Mouse (Mus musculus): ENCODE results near the gene Gm7970. TPM values are rescaled to one million over a fixed set of nuclear protein-coding genes. Genes with fewer than 3 reads are reported as not detected.
"Not testable (repeated sequence)": the region's sequence is repeated elsewhere in the genome, so short reads cannot be mapped to it uniquely, and the experiment has no call there.

Gene Gm7970
- not detected in 2 replicates for polyA plus RNA-seq (2014; fragmentation: Nextera tagmentation; extraction: Ambion mirVana)

DNA sequence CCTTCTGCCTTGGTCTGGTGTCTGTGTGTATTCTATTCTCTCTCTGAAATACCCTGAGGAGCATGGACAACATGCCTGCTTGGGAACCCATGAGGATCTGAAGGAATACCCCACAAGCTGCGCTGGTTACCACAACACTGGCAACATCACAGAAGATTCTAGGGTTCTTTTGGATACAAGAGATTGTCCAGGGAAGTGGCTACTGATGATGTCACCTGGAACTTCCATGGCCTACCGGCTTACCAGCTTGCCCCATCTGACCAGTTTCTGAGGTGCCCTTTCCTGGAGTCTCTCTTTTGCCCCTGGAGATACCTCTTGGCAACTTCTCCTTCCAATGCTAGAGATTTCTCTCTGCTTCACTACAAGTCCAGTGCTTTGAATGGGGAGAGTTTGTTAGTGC is at the start of gene Gm7970:
Gene Gm7970, minus strand, starts transcription at position 101 of the 400 bp plus-strand sequence.
- not testable (repeated sequence) for ATAC-seq (ENCODE audit: low read depth); H3K9me3 ChIP-seq (ENCODE audit: control insufficient read depth, low read length); H3K4me2 ChIP-seq (ENCODE audit: low read depth, low read length); H3K9ac ChIP-seq (replicated peaks; ENCODE audit: low read depth, low read length); H3K4me1 ChIP-seq (ENCODE audit: control insufficient read depth, insufficient read depth, low read length); H3K36me3 ChIP-seq (ENCODE audit: control insufficient read depth, insufficient read depth, low read length); H3K4me3 ChIP-seq (ENCODE audit: low read depth, low read length); H3K27me3 ChIP-seq (ENCODE audit: control insufficient read depth, insufficient read depth, low read length); H3K27ac ChIP-seq (ENCODE audit: low read depth, low read length)
- no CpG with 5 or more reads among the region's 2 CpGs for WGBS

DNA sequence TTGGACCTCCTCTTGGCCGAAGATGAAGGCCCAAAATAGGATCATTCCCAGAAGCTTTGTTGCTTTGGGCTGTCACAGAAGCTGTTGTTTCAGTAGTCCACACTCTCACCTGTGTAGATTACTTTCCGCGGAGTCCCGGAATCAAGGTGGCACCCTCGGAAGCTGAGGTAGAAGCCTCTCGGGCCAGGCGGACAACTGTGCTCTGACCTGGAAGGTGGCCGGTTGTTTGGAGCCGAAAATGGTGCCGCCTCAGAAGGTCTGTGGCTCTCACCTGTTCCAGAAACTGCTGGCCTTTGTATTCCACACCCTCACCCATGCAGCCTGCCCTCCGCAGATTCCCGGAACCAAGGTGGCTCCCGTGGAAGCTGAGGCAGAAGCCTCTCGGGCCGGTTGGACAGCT is 45.6 kb upstream of the Gm7970 start:
- not testable (repeated sequence) for H3K9ac ChIP-seq (replicated peaks; ENCODE audit: low read depth, low read length)
- 95% methylated on average over 15 of the region's 15 CpGs for WGBS

DNA sequence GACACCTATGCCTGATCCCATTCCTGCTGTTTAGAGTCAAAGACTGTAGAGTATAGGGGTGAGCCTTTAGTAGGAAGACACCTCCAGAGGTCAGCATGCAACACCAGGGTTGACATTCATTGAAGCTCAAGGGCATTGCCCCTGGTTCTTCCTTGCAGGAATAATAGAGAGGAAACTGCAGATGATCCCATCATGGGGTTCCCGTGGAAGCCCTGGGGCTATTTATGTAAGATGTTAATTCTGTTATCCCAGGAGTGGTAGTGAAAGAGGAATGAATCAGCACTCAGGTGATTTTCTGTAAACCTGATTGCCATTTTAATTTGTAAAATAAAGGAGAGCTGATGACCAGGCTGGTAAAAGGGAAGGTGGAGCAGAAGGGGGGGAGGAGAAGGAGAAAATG is 31.0 kb upstream of the Gm7970 start:
- not testable (repeated sequence) for ATAC-seq (ENCODE audit: low read depth)

More for the DNA sequence above, 45.6 kb upstream of the Gm7970 start:
- not testable (repeated sequence) for ATAC-seq (ENCODE audit: low read depth); H3K36me3 ChIP-seq (ENCODE audit: control insufficient read depth, insufficient read depth, low read length); H3K4me2 ChIP-seq (ENCODE audit: low read depth, low read length); H3K27me3 ChIP-seq (ENCODE audit: control insufficient read depth, insufficient read depth, low read length); H3K4me1 ChIP-seq (ENCODE audit: control insufficient read depth, insufficient read depth, low read length); H3K9me3 ChIP-seq (ENCODE audit: control insufficient read depth, low read length); H3K4me3 ChIP-seq (ENCODE audit: low read depth, low read length); H3K27ac ChIP-seq (ENCODE audit: low read depth, low read length)

DNA sequence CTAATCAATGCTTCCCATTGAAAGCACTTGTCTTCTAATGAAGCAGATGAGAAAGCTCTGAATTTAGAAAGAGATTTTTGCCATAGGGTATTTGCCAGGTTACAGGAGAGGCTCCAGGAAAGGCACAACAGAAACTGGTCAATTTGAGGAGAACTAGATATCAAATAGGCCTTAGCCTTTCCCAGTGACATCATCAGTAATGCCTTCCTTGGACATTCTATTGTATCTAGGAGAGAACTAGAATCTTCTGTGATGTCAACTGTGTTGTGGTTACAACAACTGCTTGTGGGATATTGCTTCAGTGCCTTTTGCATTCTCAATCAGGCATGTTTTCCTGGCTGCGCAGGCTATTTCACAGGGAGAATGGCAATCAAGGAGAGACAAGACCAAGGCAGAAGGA is 17.5 kb upstream of the Gm7970 start, which contains the start of gene 1700049E17Rik2:
Gene 1700049E17Rik2, plus strand, starts transcription at position 301 of the 400 bp plus-strand sequence.
- not testable (repeated sequence) for H3K27ac ChIP-seq (ENCODE audit: low read depth, low read length); H3K4me2 ChIP-seq (ENCODE audit: low read depth, low read length); H3K36me3 ChIP-seq (ENCODE audit: control insufficient read depth, insufficient read depth, low read length); ATAC-seq (ENCODE audit: low read depth); H3K9me3 ChIP-seq (ENCODE audit: control insufficient read depth, low read length); H3K9ac ChIP-seq (replicated peaks; ENCODE audit: low read depth, low read length); H3K4me3 ChIP-seq (ENCODE audit: low read depth, low read length); H3K27me3 ChIP-seq (ENCODE audit: control insufficient read depth, insufficient read depth, low read length); H3K4me1 ChIP-seq (ENCODE audit: control insufficient read depth, insufficient read depth, low read length)
- WGBS: no CpG with 5 or more reads among the region's 1 CpGs

More for the DNA sequence above, 31.0 kb upstream of the Gm7970 start:
- H3K36me3 ChIP-seq (ENCODE audit: control insufficient read depth, insufficient read depth, low read length); H3K4me2 ChIP-seq (ENCODE audit: low read depth, low read length); H3K27me3 ChIP-seq (ENCODE audit: control insufficient read depth, insufficient read depth, low read length); H3K27ac ChIP-seq (ENCODE audit: low read depth, low read length); H3K9ac ChIP-seq (replicated peaks; ENCODE audit: low read depth, low read length); H3K4me3 ChIP-seq (ENCODE audit: low read depth, low read length); H3K9me3 ChIP-seq (ENCODE audit: control insufficient read depth, low read length); H3K4me1 ChIP-seq (ENCODE audit: control insufficient read depth, insufficient read depth, low read length): not testable (repeated sequence)
- WGBS: 79% methylated on average over 1 of the region's 1 CpGs

DNA sequence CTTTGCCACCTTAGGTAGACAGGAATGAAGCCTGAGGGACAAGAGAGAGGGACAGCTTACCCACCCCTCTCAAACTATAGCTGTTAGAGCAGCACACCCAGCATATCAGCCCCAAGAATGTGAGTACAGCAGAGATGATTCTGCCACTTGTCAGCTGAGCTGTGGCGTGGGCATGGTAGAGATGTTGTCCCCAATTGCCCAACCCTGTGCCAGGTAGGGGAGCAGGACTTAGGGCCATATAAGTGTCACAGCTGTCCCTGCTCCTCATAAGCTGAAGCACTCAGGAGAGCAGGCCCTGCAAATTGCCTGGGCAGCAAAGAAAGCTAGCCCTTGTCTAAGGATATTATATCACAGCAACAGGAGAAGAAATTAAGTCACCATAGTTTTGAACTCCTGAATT is 30.7 kb downstream of the Gm7970 start:
- not testable (repeated sequence) for ATAC-seq (ENCODE audit: low read depth); H3K36me3 ChIP-seq (ENCODE audit: control insufficient read depth, insufficient read depth, low read length)
- WGBS: 84% methylated on average over 1 of the region's 1 CpGs

DNA sequence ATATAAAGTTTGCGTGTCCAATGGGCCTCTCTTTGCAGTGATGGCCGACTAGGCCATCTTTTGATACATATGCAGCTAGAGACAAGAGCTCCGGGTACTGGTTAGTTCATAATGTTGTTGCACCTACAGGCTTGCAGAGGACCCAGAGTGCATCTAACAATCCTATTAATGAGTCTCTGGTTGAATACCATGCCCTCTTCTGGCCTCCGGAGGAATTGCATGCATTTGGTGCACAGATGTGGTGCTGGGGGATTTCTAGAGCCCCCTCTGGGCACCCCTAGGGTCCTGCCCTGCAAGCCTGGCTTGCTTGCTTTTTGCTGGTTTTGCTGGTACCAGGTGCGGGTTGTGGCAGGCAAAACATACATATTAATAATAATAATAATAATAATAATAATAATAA is 34.7 kb downstream of the Gm7970 start:
- H3K27me3 ChIP-seq (ENCODE audit: control insufficient read depth, insufficient read depth, low read length); H3K27ac ChIP-seq (ENCODE audit: low read depth, low read length); H3K4me3 ChIP-seq (ENCODE audit: low read depth, low read length); H3K4me1 ChIP-seq (ENCODE audit: control insufficient read depth, insufficient read depth, low read length); H3K4me2 ChIP-seq (ENCODE audit: low read depth, low read length); H3K9me3 ChIP-seq (ENCODE audit: control insufficient read depth, low read length); H3K9ac ChIP-seq (replicated peaks; ENCODE audit: low read depth, low read length); H3K36me3 ChIP-seq (ENCODE audit: control insufficient read depth, insufficient read depth, low read length); ATAC-seq (ENCODE audit: low read depth): not testable (repeated sequence)
- 77% methylated on average over 5 of the region's 5 CpGs for WGBS

More for the DNA sequence above, 30.7 kb downstream of the Gm7970 start:
- H3K4me2 ChIP-seq (ENCODE audit: low read depth, low read length); H3K27me3 ChIP-seq (ENCODE audit: control insufficient read depth, insufficient read depth, low read length); H3K9ac ChIP-seq (replicated peaks; ENCODE audit: low read depth, low read length); H3K27ac ChIP-seq (ENCODE audit: low read depth, low read length); H3K4me3 ChIP-seq (ENCODE audit: low read depth, low read length); H3K9me3 ChIP-seq (ENCODE audit: control insufficient read depth, low read length); H3K4me1 ChIP-seq (ENCODE audit: control insufficient read depth, insufficient read depth, low read length): not testable (repeated sequence)

Other genes with a start within 250 kb of the Gm7970 start
- gene Gm5798, start 207.0 kb downstream of the Gm7970 start, polyA plus RNA-seq (2014; fragmentation: Nextera tagmentation; extraction: Ambion mirVana): not detected in 2 replicates
- 0.18 TPM in 1 of 2 replicates, not detected in the other for gene Gm7945, start 169.2 kb downstream of the Gm7970 start, polyA plus RNA-seq (2014; fragmentation: Nextera tagmentation; extraction: Ambion mirVana)
- not detected in 2 replicates for gene Gm6482, start 147.3 kb downstream of the Gm7970 start, polyA plus RNA-seq (2014; fragmentation: Nextera tagmentation; extraction: Ambion mirVana)
- gene Gm7954, start 102.1 kb downstream of the Gm7970 start, polyA plus RNA-seq (2014; fragmentation: Nextera tagmentation; extraction: Ambion mirVana): not detected in 2 replicates
- not detected in 2 replicates for gene Gm3486, start 66.1 kb downstream of the Gm7970 start, polyA plus RNA-seq (2014; fragmentation: Nextera tagmentation; extraction: Ambion mirVana)
- gene 1700049E17Rik2, start 17.6 kb upstream of the Gm7970 start, polyA plus RNA-seq (2014; fragmentation: Nextera tagmentation; extraction: Ambion mirVana): not detected in 2 replicates
- not detected in 2 replicates for gene Gm3072, start 69.0 kb upstream of the Gm7970 start, polyA plus RNA-seq (2014; fragmentation: Nextera tagmentation; extraction: Ambion mirVana)
- not detected in 2 replicates for gene Gm3676, start 90.9 kb upstream of the Gm7970 start, polyA plus RNA-seq (2014; fragmentation: Nextera tagmentation; extraction: Ambion mirVana)
- gene Gm8068, start 146.3 kb upstream of the Gm7970 start, polyA plus RNA-seq (2014; fragmentation: Nextera tagmentation; extraction: Ambion mirVana): not detected in 2 replicates
- not detected in 2 replicates for gene Gm7929, start 195.0 kb upstream of the Gm7970 start, polyA plus RNA-seq (2014; fragmentation: Nextera tagmentation; extraction: Ambion mirVana)
- gene Gm47189, start 216.9 kb upstream of the Gm7970 start, polyA plus RNA-seq (2014; fragmentation: Nextera tagmentation; extraction: Ambion mirVana): not detected in 2 replicates